Mouse (Mus musculus): ENCODE measurements at regions not wholly inside any gene's neighbourhood (a gene's known extent, or its start where the extent isn't known, plus 50 kb on each side); places are given as distances from the start of the nearest gene placed in this dataset.

DNA sequence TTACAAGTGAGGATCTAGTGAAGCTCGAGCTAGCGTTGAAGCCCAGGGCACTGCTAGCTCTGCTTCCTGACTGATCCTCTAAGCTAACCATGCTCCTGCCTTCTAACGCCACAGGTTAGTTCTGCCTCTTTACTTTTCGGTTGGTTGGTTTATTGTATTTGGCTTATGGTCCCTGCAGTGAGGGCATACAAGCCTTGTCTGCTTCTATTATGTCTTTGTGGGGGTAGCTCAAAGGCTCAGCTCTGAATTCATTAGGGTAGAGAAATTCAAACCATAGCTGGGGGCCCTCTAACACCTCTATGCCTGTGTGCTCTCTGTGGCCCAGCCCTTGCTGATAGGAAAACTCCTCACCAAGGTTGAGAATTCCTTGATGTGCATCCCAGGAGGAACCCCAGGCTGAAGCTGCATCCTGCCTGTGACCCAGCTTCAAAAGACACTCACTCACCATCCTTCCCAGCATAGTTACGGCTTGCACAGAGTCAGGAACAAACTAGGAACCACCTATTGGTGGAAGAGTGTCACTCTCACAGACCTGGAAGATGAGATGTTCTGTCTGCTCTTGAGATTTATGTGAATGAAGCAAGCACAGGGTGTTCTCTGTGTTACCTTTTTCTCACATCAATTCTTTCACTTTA lies 536.7 kb upstream of the Kdm8 start:
- Histone ChIP-seq H3K27ac (no peak overlapping the region), H3K36me3 (no peaks in the 10 kb centered on the region), H3K4me3 (no peak overlapping the region), H3K9me3 (no peaks in the 10 kb centered on the region), H3K4me1 (no peaks in the 10 kb centered on the region), H3K4me2 (replicated peaks) (no peak overlapping the region), H3K9ac (no peak overlapping the region), H3K27me3 (replicated peaks) (no peaks in the 10 kb centered on the region)
- 59% methylated on average over 5 of the region's 5 CpGs for WGBS
- ATAC-seq (ENCODE audit: low FRiP score, low read depth), result no peak

DNA sequence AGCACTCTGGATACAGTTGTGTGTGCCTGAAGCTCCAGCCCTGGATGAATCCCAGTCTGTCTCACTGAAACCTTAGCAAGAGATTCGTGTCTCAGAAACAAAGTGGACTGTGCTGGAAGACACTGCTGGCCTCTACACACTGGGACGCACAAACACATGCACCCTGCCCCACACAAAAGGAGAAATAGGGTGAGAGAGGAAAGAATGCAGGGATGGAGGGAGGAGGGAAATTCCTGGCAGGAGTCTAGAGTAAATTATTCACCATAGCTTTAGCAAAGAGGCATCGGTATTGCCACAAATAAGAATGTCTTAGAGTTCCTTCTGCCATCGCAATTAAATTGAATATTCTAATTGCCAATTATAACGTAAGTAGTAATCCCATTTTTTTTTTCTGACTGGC lies 530.4 kb upstream of the Kdm8 start:
- no peak overlapping the region for H3K27ac ChIP-seq
- H3K9me3 ChIP-seq, result no peaks in the 10 kb centered on the region
- no peak overlapping the region for H3K9ac ChIP-seq
- H3K27me3 ChIP-seq (replicated peaks), result no peaks in the 10 kb centered on the region
- no peak overlapping the region for H3K4me2 ChIP-seq (replicated peaks)
- ATAC-seq (ENCODE audit: low FRiP score, low read depth), result no peak
- no peaks in the 10 kb centered on the region for H3K36me3 ChIP-seq
- 66% methylated on average over 5 of the region's 5 CpGs for WGBS
- H3K4me1 ChIP-seq, result 0 out of 2 replicates have a peak, but pooled peaks cover 4% of the 10 kb centered on the region
- H3K4me3 ChIP-seq, result no peak overlapping the region

GRCm38 (mm10) chr7:124914479-124914878 lies 530.0 kb upstream of the Kdm8 start:
- ATAC-seq (ENCODE audit: low FRiP score, low read depth), result peak; percentile 53; the same call in 1 of the 2 replicates
- no peak overlapping the region for H3K9ac ChIP-seq
- 67% methylated on average over 4 of the region's 4 CpGs for WGBS
- no peak overlapping the region for H3K27ac ChIP-seq
- no peak overlapping the region for H3K4me2 ChIP-seq (replicated peaks)
- 0 out of 2 replicates have a peak, but pooled peaks cover 4% of the 10 kb centered on the region for H3K4me1 ChIP-seq
- H3K4me3 ChIP-seq, result no peak overlapping the region
- H3K36me3 ChIP-seq, result no peaks in the 10 kb centered on the region
- H3K27me3 ChIP-seq (replicated peaks), result no peaks in the 10 kb centered on the region
- no peaks in the 10 kb centered on the region for H3K9me3 ChIP-seq

DNA sequence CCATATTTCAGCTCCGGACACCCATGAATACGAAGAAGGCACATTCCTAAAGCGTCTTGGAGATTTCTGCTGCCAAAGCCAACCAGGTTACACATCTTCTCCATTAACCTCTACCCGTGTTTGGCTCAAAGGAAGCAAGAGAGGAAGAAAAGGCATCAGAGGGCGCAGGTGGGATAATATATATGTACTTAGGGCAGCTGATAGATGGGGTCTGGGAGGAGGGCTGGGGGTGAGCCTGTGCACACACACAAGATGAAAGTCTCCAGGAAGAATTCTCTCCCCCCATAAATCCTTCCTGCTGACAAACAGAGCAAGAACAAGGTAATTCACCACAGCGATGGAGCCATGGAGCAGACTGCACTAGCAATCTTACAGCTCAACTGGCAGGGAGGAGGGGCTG lies 529.5 kb upstream of the Kdm8 start:
- Histone ChIP-seq H3K4me3 (no peak overlapping the region), H3K4me1 (0 out of 2 replicates have a peak, but pooled peaks cover 4% of the 10 kb centered on the region), H3K27ac (no peak overlapping the region), H3K9ac (no peak overlapping the region), H3K4me2 (replicated peaks) (no peak overlapping the region), H3K27me3 (replicated peaks) (no peaks in the 10 kb centered on the region), H3K9me3 (no peaks in the 10 kb centered on the region), H3K36me3 (no peaks in the 10 kb centered on the region)
- WGBS, result 46% methylated on average over 6 of the region's 6 CpGs
- ATAC-seq (ENCODE audit: low FRiP score, low read depth), result peak; percentile 37

DNA sequence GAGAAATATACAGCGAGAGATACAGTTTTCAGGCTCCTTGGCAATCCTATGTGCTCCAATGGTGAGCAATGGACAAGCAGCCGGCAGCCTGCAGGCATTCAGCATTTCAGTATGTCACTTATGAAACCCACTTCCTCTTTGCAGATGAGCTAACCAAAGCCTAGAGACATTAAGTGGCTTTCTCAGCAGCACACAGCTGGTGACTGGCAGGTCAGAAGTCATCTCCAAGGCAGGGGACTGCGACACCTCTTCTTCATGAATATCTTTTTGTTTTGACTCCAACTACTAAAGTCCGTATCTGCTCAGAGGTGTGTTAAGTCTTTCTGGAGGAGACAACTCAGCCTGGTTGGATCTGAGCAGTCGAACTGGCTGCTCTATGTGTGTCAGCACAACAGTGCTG lies 528.8 kb upstream of the Kdm8 start:
- Histone ChIP-seq H3K36me3 (no peaks in the 10 kb centered on the region), H3K4me3 (no peak overlapping the region), H3K4me1 (0 out of 2 replicates have a peak, but pooled peaks cover 4% of the 10 kb centered on the region), H3K27ac (no peak overlapping the region), H3K27me3 (replicated peaks) (no peaks in the 10 kb centered on the region), H3K9ac (no peak overlapping the region), H3K4me2 (replicated peaks) (no peak overlapping the region), H3K9me3 (no peaks in the 10 kb centered on the region)
- WGBS, result 80% methylated on average over 5 of the region's 5 CpGs
- no peak for ATAC-seq (ENCODE audit: low FRiP score, low read depth)

GRCm38 (mm10) chr7:124917606-124918120 lies 526.8 kb upstream of the Kdm8 start:
- Histone ChIP-seq H3K36me3 (no peaks in the 10 kb centered on the region), H3K9ac (no peak overlapping the region), H3K4me3 (no peak overlapping the region), H3K4me1 (0 out of 2 replicates have a peak, but pooled peaks cover 4% of the 10 kb centered on the region), H3K27ac (no peak overlapping the region), H3K9me3 (no peaks in the 10 kb centered on the region), H3K27me3 (replicated peaks) (no peaks in the 10 kb centered on the region), H3K4me2 (replicated peaks) (no peak overlapping the region)
- WGBS, result 50% methylated on average over 5 of the region's 5 CpGs
- ATAC-seq (ENCODE audit: low FRiP score, low read depth), result no peak

DNA sequence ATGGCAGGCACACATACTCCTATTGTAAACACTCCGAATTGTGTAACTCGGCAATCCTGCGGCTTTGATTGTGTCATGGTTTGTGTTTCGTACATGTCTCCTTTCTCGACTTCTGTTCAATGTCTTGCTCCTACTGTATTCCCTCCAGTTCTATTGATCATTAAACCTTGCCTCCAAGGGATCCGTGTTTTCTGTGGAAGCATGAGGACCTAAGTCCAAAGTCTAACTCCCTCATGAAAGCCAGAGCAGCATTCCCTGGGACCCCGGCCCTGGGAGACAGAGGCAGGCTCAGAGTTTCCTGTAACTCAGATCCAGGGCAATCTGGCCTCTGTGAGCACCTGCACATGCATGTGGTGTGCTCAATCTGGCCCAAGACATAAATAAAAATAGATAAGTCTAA lies 521.7 kb upstream of the Kdm8 start:
- no peak overlapping the region for H3K4me2 ChIP-seq (replicated peaks)
- no peak overlapping the region for H3K27ac ChIP-seq
- 0 out of 2 replicates have a peak, but pooled peaks cover under 1% of the 10 kb centered on the region for H3K4me1 ChIP-seq
- H3K9me3 ChIP-seq, result no peaks in the 10 kb centered on the region
- H3K4me3 ChIP-seq, result no peak overlapping the region
- no peak for ATAC-seq (ENCODE audit: low FRiP score, low read depth)
- no peaks in the 10 kb centered on the region for H3K27me3 ChIP-seq (replicated peaks)
- WGBS, result 83% methylated on average over 7 of the region's 7 CpGs
- no peaks in the 10 kb centered on the region for H3K36me3 ChIP-seq
- no peak overlapping the region for H3K9ac ChIP-seq

DNA sequence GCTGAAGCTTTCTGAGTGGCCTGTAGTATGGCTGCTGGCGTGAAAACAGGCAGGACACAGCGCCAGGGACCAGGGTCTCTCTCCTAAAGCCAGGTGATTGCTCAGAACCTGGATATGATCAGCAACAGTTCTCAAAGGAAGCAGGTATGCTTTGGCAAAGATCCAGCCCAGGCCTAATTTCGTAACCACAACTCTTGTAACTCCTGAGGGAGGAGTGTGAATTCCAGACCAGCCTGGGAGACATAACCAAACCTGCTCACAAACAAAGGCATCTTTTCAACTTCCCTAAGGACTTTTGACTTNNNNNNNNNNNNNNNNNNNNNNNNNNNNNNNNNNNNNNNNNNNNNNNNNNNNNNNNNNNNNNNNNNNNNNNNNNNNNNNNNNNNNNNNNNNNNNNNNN lies 510.9 kb upstream of the Kdm8 start:
- 82% methylated on average over 3 of the region's 3 CpGs for WGBS

GRCm38 (mm10) chr7:124939357-124939756 lies 505.1 kb upstream of the Kdm8 start:
- Histone ChIP-seq H3K9me3 (no peaks in the 10 kb centered on the region), H3K27ac (no peak overlapping the region), H3K4me3 (no peak overlapping the region), H3K4me1 (no peaks in the 10 kb centered on the region), H3K4me2 (replicated peaks) (no peak overlapping the region), H3K36me3 (no peaks in the 10 kb centered on the region), H3K9ac (no peak overlapping the region), H3K27me3 (replicated peaks) (no peaks in the 10 kb centered on the region)
- 69% methylated on average over 1 of the region's 1 CpGs for WGBS
- ATAC-seq (ENCODE audit: low FRiP score, low read depth), result no peak

More for the DNA sequence above, 510.9 kb upstream of the Kdm8 start:
- no peak overlapping the region for H3K9ac ChIP-seq
- H3K27me3 ChIP-seq (replicated peaks), result no peaks in the 10 kb centered on the region
- no peak overlapping the region for H3K4me3 ChIP-seq
- no peaks in the 10 kb centered on the region for H3K9me3 ChIP-seq
- H3K4me1 ChIP-seq, result no peaks in the 10 kb centered on the region
- H3K27ac ChIP-seq, result no peak overlapping the region
- no peak overlapping the region for H3K4me2 ChIP-seq (replicated peaks)
- ATAC-seq (ENCODE audit: low FRiP score, low read depth), result no peak
- no peaks in the 10 kb centered on the region for H3K36me3 ChIP-seq

DNA sequence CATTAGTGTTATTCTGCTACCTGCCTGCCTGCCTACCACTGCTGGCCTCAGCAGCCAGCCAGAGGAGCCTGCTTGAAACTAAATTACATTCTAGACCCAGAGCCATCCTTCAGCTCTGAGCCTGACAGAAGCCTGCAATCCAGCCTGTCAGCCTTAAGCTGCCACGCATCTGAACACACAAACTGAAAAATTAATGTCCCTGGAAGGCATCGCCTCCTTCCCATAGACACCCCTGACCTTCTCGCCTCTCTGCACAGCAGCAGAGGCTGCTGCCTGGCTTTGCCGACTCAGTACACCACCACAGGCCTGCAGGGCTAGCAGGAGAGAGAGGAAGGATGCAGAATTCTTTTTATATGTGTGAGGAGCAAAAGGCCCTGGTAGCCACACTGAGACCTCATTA lies 502.9 kb upstream of the Kdm8 start:
- H3K4me1 ChIP-seq, result no peaks in the 10 kb centered on the region
- WGBS, result 72% methylated on average over 4 of the region's 4 CpGs
- H3K36me3 ChIP-seq, result no peaks in the 10 kb centered on the region
- no peaks in the 10 kb centered on the region for H3K9me3 ChIP-seq
- no peak overlapping the region for H3K4me3 ChIP-seq
- H3K27me3 ChIP-seq (replicated peaks), result no peaks in the 10 kb centered on the region
- no peak for ATAC-seq (ENCODE audit: low FRiP score, low read depth)
- H3K27ac ChIP-seq, result no peak overlapping the region
- no peak overlapping the region for H3K9ac ChIP-seq
- no peak overlapping the region for H3K4me2 ChIP-seq (replicated peaks)

DNA sequence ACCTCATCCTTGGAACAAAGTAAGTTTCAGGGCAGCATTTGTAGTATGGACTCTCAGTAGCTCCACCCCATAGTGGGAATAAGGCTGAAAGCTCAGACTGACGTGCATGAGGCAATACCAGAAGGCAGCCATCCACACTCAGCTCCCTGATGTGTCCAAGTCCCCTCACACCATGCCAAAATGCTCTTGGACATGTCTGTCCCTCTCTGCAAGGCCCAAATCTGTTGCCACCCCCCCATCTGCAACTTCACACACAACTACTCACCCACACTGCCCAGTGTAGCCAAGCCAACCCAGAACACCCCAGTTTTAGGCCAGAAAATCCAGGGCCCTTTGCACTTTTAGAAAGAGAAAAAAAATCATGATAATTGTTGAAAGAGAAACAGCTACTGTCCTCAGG lies 498.1 kb upstream of the Kdm8 start:
- H3K27ac ChIP-seq, result no peak overlapping the region
- WGBS, result 68% methylated on average over 1 of the region's 1 CpGs
- H3K4me1 ChIP-seq, result no peaks in the 10 kb centered on the region
- no peak overlapping the region for H3K4me3 ChIP-seq
- H3K36me3 ChIP-seq, result no peaks in the 10 kb centered on the region
- no peaks in the 10 kb centered on the region for H3K27me3 ChIP-seq (replicated peaks)
- no peaks in the 10 kb centered on the region for H3K9me3 ChIP-seq
- no peak overlapping the region for H3K4me2 ChIP-seq (replicated peaks)
- ATAC-seq (ENCODE audit: low FRiP score, low read depth), result no peak
- H3K9ac ChIP-seq, result no peak overlapping the region

DNA sequence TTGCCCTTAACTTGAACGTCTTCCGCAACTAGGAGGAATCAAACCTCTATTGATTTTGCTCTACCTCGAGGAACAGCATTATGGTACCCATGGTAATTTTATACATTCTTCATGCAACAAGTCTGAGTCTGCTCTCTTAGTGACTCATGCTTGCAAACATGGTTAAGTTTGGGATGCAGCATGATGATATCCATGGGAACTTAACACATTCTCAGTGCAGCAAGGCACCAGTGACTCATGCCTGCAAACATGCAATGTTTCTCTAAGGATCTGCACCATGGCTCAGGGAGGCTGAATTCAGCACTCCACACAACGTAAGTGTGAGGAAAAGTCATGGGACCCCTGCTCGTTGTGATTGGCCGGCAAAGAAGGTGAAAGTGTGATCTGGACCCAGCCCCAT lies 487.1 kb upstream of the Kdm8 start:
- 80% methylated on average over 6 of the region's 6 CpGs for WGBS
- H3K4me1 ChIP-seq, result no peaks in the 10 kb centered on the region
- H3K27me3 ChIP-seq (replicated peaks), result no peaks in the 10 kb centered on the region
- no peak overlapping the region for H3K4me2 ChIP-seq (replicated peaks)
- no peak overlapping the region for H3K27ac ChIP-seq
- no peaks in the 10 kb centered on the region for H3K36me3 ChIP-seq
- no peaks in the 10 kb centered on the region for H3K9me3 ChIP-seq
- ATAC-seq (ENCODE audit: low FRiP score, low read depth), result no peak
- H3K9ac ChIP-seq, result no peak overlapping the region
- no peak overlapping the region for H3K4me3 ChIP-seq

GRCm38 (mm10) chr7:124974870-124975488 lies 469.5 kb upstream of the Kdm8 start:
- ATAC-seq (ENCODE audit: low FRiP score, low read depth), result no peak
- H3K36me3 ChIP-seq, result no peaks in the 10 kb centered on the region
- 71% methylated on average over 5 of the region's 5 CpGs for WGBS
- no peak overlapping the region for H3K4me3 ChIP-seq
- H3K27me3 ChIP-seq (replicated peaks), result no peaks in the 10 kb centered on the region
- H3K4me2 ChIP-seq (replicated peaks), result no peak overlapping the region
- H3K9me3 ChIP-seq, result no peaks in the 10 kb centered on the region
- H3K9ac ChIP-seq, result no peak overlapping the region
- H3K4me1 ChIP-seq, result no peaks in the 10 kb centered on the region
- no peak overlapping the region for H3K27ac ChIP-seq
